Mouse (Mus musculus) MEL (cell line): ENCODE data around the gene Marc2. TPM values are rescaled to one million over a fixed set of nuclear protein-coding genes. Genes with fewer than 3 reads are reported as not detected.

Experiments
- DNase-seq: peaks from one replicate; pipeline ENCODE4 v3.0.0; 2011; ENCODE audit warnings: low read depth, low spot score
- H3K27ac ChIP-seq: 2 replicates; pipeline ENCODE4 v1.5.1; 2012; ENCODE audit warnings: low read depth, mild to moderate bottlenecking, control low read depth, low read length, moderate library complexity; ENCODE audit not compliant: control insufficient read depth
- H3K27me3 ChIP-seq, 2 experiments: fragments of 150-350 bp in 1 of 2; sonication (generic) in 1 of 2; 2 replicates each; pipeline ENCODE4 v1.6.1; 2012; ENCODE audit warnings: low read length in 2 of 2, mild to moderate bottlenecking in 2 of 2, improper control_type of control experiment in 1 of 2, moderate library complexity in 1 of 2; ENCODE audit not compliant: insufficient read depth in 2 of 2, control insufficient read depth in 1 of 2
- H3K36me3 ChIP-seq, 2 experiments: 2 replicates each; pipeline ENCODE4 v1.6.1; 2012 to 2014; ENCODE audit warnings: low read length in 2 of 2, improper control_type of control experiment in 1 of 2, inconsistent platforms in 1 of 2, mild to moderate bottlenecking in 1 of 2; ENCODE audit not compliant: insufficient read depth in 2 of 2, control insufficient read depth in 1 of 2
- H3K4me1 ChIP-seq, 2 experiments: fragments of 150-350 bp in 1 of 2; sonication (generic) in 1 of 2; 2 replicates each; pipeline ENCODE4 v1.6.1; 2012; ENCODE audit warnings: low read length in 2 of 2, improper control_type of control experiment in 1 of 2, mild to moderate bottlenecking in 1 of 2; ENCODE audit not compliant: insufficient read depth in 2 of 2, control insufficient read depth in 1 of 2
- H3K4me3 ChIP-seq, 2 experiments: fragments of 150-350 bp in 1 of 2; sonication (generic) in 1 of 2; 2 replicates each; pipeline ENCODE4 v1.5.1; 2012; ENCODE audit warnings: low read depth in 2 of 2, low read length in 2 of 2, mild to moderate bottlenecking in 2 of 2, moderate library complexity in 2 of 2, control low read depth in 1 of 2, improper control_type of control experiment in 1 of 2; ENCODE audit not compliant: control insufficient read depth in 1 of 2, insufficient read depth in 1 of 2
- H3K79me2 ChIP-seq: 2 replicates; pipeline ENCODE4 v1.6.1; 2012; ENCODE audit warnings: mild to moderate bottlenecking, low read length, moderate library complexity; ENCODE audit not compliant: control insufficient read depth, poor library complexity, insufficient read depth
- H3K9ac ChIP-seq: 2 replicates; pipeline ENCODE4 v1.6.1; 2012; ENCODE audit warnings: low read depth, mild to moderate bottlenecking, control low read depth, low read length, moderate library complexity; ENCODE audit not compliant: control insufficient read depth, poor library complexity, severe bottlenecking
- H3K9me3 ChIP-seq: fragments of 150-350 bp; sonication (generic); replicated peaks from 2 replicates; pipeline ENCODE4 v1.6.1; 2012; ENCODE audit warnings: mild to moderate bottlenecking, low read length, improper control_type of control experiment, moderate library complexity; ENCODE audit not compliant: insufficient read depth
- CHD1 ChIP-seq: IDR thresholded peaks from 2 replicates; pipeline ENCODE4 v1.6.1; 2012; ENCODE audit warnings: low read depth, mild to moderate bottlenecking, inconsistent platforms, low read length, improper control_type of control experiment
- CTCF ChIP-seq, 3 experiments: IDR thresholded peaks in 2 of 3; conservative IDR thresholded peaks in 1 of 3; 2 replicates each; pipeline ENCODE4 v1.5.1; 2011 to 2012; ENCODE audit warnings: low read length in 3 of 3, low read depth in 2 of 3, mild to moderate bottlenecking in 2 of 3, improper control_type of control experiment in 1 of 3, inconsistent platforms in 1 of 3, mixed read lengths in 1 of 3, moderate library complexity in 1 of 3; ENCODE audit not compliant: control insufficient read depth in 1 of 3, insufficient read depth in 1 of 3, poor library complexity in 1 of 3, severe bottlenecking in 1 of 3
- GATA1 ChIP-seq: IDR thresholded peaks from 2 replicates; pipeline ENCODE4 v1.6.1; 2011; ENCODE audit warnings: low read depth, low read length, improper control_type of control experiment
- KAT2A ChIP-seq: conservative IDR thresholded peaks from 2 replicates; pipeline ENCODE4 v1.6.1; 2012; ENCODE audit warnings: low read depth, low read length, improper control_type of control experiment, inconsistent platforms
- MAZ ChIP-seq: IDR thresholded peaks from 2 replicates; pipeline ENCODE4 v1.6.1; 2012; ENCODE audit warnings: low read depth, mild to moderate bottlenecking, inconsistent platforms, low read length, improper control_type of control experiment
- MEF2A ChIP-seq: IDR thresholded peaks from 2 replicates; pipeline ENCODE4 v1.6.1; 2014; ENCODE audit warnings: low read depth, mild to moderate bottlenecking, inconsistent platforms, low read length, improper control_type of control experiment; ENCODE audit not compliant: poor library complexity, insufficient replicate concordance, severe bottlenecking; ENCODE audit errors: extremely low read depth
- MYC ChIP-seq: IDR thresholded peaks from 2 replicates; pipeline ENCODE4 v1.6.1; 2011; ENCODE audit warnings: low read depth, mild to moderate bottlenecking, low read length, improper control_type of control experiment, moderate library complexity
- NELFE ChIP-seq: IDR thresholded peaks from 2 replicates; pipeline ENCODE4 v1.6.1; 2011; ENCODE audit warnings: low read depth, low read length, improper control_type of control experiment
- POLR2AphosphoS5 ChIP-seq: IDR thresholded peaks from 2 replicates; pipeline ENCODE4 v1.6.1; 2012; ENCODE audit warnings: low read depth, borderline replicate concordance, mild to moderate bottlenecking, inconsistent platforms, low read length, moderate library complexity, mixed read lengths
- RAD21 ChIP-seq: IDR thresholded peaks from 2 replicates; pipeline ENCODE4 v1.6.1; 2011; ENCODE audit warnings: mild to moderate bottlenecking, low read depth, low read length, improper control_type of control experiment
- RCOR1 ChIP-seq: IDR thresholded peaks from 2 replicates; pipeline ENCODE4 v1.6.1; 2012; ENCODE audit warnings: low read depth, mild to moderate bottlenecking, inconsistent platforms, low read length, improper control_type of control experiment
- SIN3A ChIP-seq: IDR thresholded peaks from 2 replicates; pipeline ENCODE4 v1.6.1; 2012; ENCODE audit warnings: low read length, improper control_type of control experiment, inconsistent platforms
- SMC3 ChIP-seq: IDR thresholded peaks from 2 replicates; pipeline ENCODE4 v1.6.1; 2011; ENCODE audit warnings: low read depth, low read length, improper control_type of control experiment
- UBTF ChIP-seq: IDR thresholded peaks from 2 replicates; pipeline ENCODE4 v1.6.1; 2012; ENCODE audit warnings: low read depth, mild to moderate bottlenecking, inconsistent platforms, low read length, improper control_type of control experiment, moderate library complexity, borderline replicate concordance; ENCODE audit not compliant: insufficient read depth
- ZC3H11A ChIP-seq: IDR thresholded peaks from 2 replicates; pipeline ENCODE4 v1.6.1; 2012; ENCODE audit warnings: low read depth, mild to moderate bottlenecking, inconsistent platforms, low read length, improper control_type of control experiment
- ZMIZ1 ChIP-seq: IDR thresholded peaks from 2 replicates; pipeline ENCODE4 v1.6.1; 2012; ENCODE audit warnings: low read depth, mild to moderate bottlenecking, inconsistent platforms, low read length, improper control_type of control experiment, moderate library complexity
- ZNF384 ChIP-seq: IDR thresholded peaks from 2 replicates; pipeline ENCODE4 v1.6.1; 2012; ENCODE audit warnings: low read depth, mild to moderate bottlenecking, inconsistent platforms, low read length, improper control_type of control experiment
- polyA plus RNA-seq, 2 experiments: library from polyadenylated mRNA; stranded (reverse) in 1 of 2; unstranded in 1 of 2; fragments of >175 nt in 1 of 2; fragments of >200 nt in 1 of 2; gene quantifications; 2 replicates each; pipeline versions ENCODE4 v1.2.1 to v1.2.4; 2012; ENCODE audit warnings: low replicate concordance in 2 of 2, low read depth in 1 of 2; ENCODE audit not compliant: insufficient read length in 2 of 2, insufficient read depth in 1 of 2, missing spikeins in 1 of 2
- total RNA-seq: library from RNA; depleted of rRNA; stranded (reverse); fragments of 300-350 nt; gene quantifications from 2 replicates; pipeline ENCODE4 v1.2.3, GENCODE M21; 2012

Marc2 gene
- total and polyA plus RNA-seq, 3 experiments, result 99.4 to 281 TPM; not detected in 1

DNA sequence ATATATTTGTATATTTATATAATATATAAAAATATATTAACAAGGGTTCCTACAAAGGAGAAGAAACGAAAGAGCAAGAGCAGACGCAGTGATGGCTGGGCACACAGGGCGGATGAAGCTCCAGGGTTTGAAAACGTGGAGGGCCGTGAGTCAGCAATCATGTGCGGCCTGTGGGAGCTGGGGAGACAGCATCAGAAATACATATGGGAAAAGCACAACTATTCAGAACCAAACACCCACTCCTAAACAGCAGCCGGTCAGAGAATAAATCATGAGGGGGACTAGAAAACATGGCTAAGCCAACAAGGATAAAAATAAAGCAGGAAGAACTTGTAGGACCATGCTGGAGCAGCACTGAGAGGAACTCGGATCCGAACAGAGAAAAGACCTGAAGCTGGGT is 11.0 kb upstream of the Marc2 start:
- Histone ChIP-seq H3K27ac (no peak overlapping the region), H3K9me3 (no peaks in the 10 kb centered on the region), H3K4me1 (peaks cover 0 to 7% of the 10 kb centered on the region in 2 experiments; a peak in 1 of 4 replicates), H3K79me2 (no peaks in the 10 kb centered on the region), H3K27me3 (no peaks in the 10 kb centered on the region; a peak in 1 of 4 replicates)
- DNase-seq, result no peak
- TF ChIP-seq POLR2AphosphoS5 (no peak), KAT2A (no peak), SIN3A (no peak)
- TF ChIP-seq, all 39 proteins: peak for 0
- H3K4me3 ChIP-seq, result no peak overlapping the region
- peaks cover 0 to 3% of the 10 kb centered on the region in 2 experiments; a peak in 1 of 4 replicates for H3K36me3 ChIP-seq
- H3K9ac ChIP-seq, result no peak overlapping the region

DNA sequence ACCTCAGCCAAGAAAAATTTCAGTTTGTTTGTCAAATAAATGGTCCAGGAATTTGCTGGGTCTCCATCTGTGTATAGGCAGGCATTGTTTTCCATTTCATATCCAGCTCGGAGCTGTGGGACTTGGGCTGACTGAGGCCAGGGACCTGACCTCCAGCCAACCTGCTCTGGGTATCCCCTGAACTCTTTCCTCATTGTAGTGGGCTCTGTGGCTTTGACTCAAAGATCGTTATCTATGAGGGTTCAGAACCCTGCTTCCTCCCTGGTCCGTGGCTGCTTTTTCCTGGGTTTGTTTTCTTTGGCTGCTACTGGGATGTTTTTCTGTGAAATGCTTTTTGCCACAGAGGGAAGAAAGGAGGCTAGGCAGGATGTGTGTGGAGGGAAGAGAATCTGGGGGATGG is 7.7 kb upstream of the Marc2 start:
- Histone ChIP-seq H3K9me3 (no peaks in the 10 kb centered on the region), H3K4me1 (peaks cover 0 to 7% of the 10 kb centered on the region in 2 experiments; a peak in 1 of 4 replicates), H3K27ac (no peak overlapping the region), H3K79me2 (no peaks in the 10 kb centered on the region), H3K36me3 (peaks cover 0 to 3% of the 10 kb centered on the region in 2 experiments; a peak in 1 of 4 replicates), H3K27me3 (no peaks in the 10 kb centered on the region), H3K4me3 (0 out of 4 replicates have a peak overlapping the region, but pooled peaks of 1 of the 2 experiments have one; percentile 11), H3K9ac (no peak overlapping the region)
- no peak for TF ChIP-seq CHD1
- TF ChIP-seq MEF2A, result no peak
- 0 out of 2 replicates have a peak, but pooled peaks have one; percentile 27 for TF ChIP-seq GATA1
- no peak for TF ChIP-seq ZMIZ1
- no peak for TF ChIP-seq UBTF
- no peak for TF ChIP-seq ZNF384
- TF ChIP-seq SMC3, result no peak
- no peak for TF ChIP-seq KAT2A
- no peak for DNase-seq

DNA sequence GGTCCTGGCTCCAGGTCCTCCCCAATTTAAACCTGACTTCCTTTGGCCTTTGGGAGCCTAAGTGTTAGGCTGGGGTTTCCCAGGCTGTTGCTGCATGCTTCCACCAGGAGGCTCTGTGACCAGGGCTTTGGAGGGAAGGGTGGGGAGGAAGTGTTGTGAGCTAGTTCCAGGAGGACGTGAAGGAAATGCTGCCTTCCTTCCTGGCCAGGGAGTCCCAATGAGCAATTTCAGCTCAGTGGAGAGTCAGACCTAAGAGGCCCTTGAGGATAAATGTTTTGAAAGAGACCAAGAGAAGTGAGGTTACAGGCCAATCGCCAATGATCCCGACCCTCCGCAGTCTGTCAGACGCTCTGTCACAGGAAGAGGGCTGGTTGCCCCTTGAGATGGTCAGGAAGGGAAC is 7.1 kb upstream of the Marc2 start:
- Histone ChIP-seq H3K27me3 (no peaks in the 10 kb centered on the region), H3K9me3 (no peaks in the 10 kb centered on the region), H3K4me3 (peak overlapping the region in 1 of 2 experiments; percentile 31; a peak in 2 of 4 replicates), H3K4me1 (peaks cover 0 to 7% of the 10 kb centered on the region in 2 experiments; a peak in 1 of 4 replicates), H3K27ac (no peak overlapping the region), H3K9ac (peak overlapping the region; percentile 13; the same call in 1 of the 2 replicates), H3K36me3 (peaks cover 0 to 3% of the 10 kb centered on the region in 2 experiments; a peak in 1 of 4 replicates), H3K79me2 (no peaks in the 10 kb centered on the region)
- DNase-seq, result peak; percentile 68
- TF ChIP-seq ZC3H11A (peak; percentile 42; the same call in 1 of the 2 replicates), MAZ (peak; percentile 53; the same call in 1 of the 2 replicates), CTCF (IDR thresholded peaks at IDR 0.05 in 2 of 3, conservative IDR thresholded peaks at IDR 0.05 in 1 of 3; ENCODE audit: control insufficient read depth in 1 of 3, insufficient read depth in 1 of 3, low read depth in 2 of 3, low read length in 3 of 3, poor library complexity in 1 of 3, severe bottlenecking in 1 of 3) (peak; percentile 65 to 77 (median 72)), MYC (no peak), NELFE (no peak), RCOR1 (no peak), SMC3 (peak; percentile 81), RAD21 (peak; percentile 50)
